Mouse (Mus musculus) urinary bladder, postnatal 25 days (tissue): ENCODE data around the gene Gm8453.
"Not testable (repeated sequence)": the region's sequence is repeated elsewhere in the genome, so short reads cannot be mapped to it uniquely, and the experiment has no call there.

Experiments
- DNase-seq: peaks from one replicate; pipeline ENCODE4 v3.0.0; 2022; ENCODE audit warnings: low spot score

Gene Gm8453

DNA sequence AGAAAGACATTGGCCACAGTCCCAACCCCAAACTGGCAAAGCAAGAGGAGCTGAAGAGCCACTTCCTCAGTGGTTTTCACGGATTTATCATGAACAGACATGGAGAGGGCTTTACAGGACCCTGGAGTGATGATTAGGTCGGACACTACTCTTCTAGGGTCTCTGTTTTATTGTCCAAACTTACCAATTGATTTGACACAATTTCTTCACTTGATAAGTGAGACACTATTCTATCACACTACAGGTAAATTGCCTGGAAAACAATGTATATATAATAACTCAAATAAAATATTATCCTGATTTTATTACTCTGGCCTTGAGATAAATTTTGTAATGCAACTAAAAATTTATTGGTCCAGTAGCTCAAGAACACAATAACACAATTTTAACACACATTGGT lies at the start of gene Gm8453:
Gene Gm8453 (minus strand): TSS at position 101 of the 400 bp plus-strand sequence.
- not testable (repeated sequence) for DNase-seq

DNA sequence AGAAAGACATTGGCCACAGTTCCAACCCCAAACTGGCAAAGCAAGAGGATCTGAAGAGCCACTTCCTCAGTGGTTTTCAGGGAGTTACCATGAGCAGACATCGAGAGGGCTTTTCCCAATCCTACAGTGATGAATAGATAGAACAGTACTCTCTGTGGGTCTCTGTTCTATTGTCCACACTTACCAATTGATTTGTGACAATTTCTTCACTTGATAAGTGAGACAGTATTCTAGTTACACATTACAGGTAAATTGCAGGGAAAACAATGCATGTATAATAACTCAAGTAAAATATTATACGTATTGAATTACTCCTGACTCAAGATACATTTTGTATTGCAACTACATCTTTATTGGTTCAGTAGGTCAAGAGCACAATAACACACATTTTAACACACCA lies 28.1 kb downstream of the Gm8453 start, which contains the start of gene Gm8653:
Gene Gm8653 (minus strand): TSS at position 101 of the 400 bp plus-strand sequence.
- DNase-seq = not testable (repeated sequence)

- not testable (repeated sequence) for DNase-seq
These were observed 40.2 kb downstream of the Gm8453 start, which contains the start of gene Vmn1r143 for GRCm38 (mm10) chr7:22189077-22189476. TSS of gene Vmn1r143 (plus strand) at chr7:22189377.
